Mouse (Mus musculus) MEL (cell line): ENCODE results near the gene Sf1. TPM values are rescaled to one million over a fixed set of nuclear protein-coding genes. Genes with fewer than 3 reads are reported as not detected.
A peak's percentile ranks its signal among the peaks of the same experiment; 100 is the strongest.

Experiments used
- DNase-seq: peaks from one replicate; pipeline ENCODE4 v3.0.0; 2011; ENCODE audit warnings: low read depth, low spot score
- H3K27ac ChIP-seq: 2 replicates; pipeline ENCODE4 v1.5.1; 2012; ENCODE audit warnings: low read depth, mild to moderate bottlenecking, control low read depth, low read length, moderate library complexity; ENCODE audit not compliant: control insufficient read depth
- H3K27me3 ChIP-seq, 2 experiments: fragments of 150-350 bp in 1 of 2; sonication (generic) in 1 of 2; 2 replicates each; pipeline ENCODE4 v1.6.1; 2012; ENCODE audit warnings: low read length in 2 of 2, mild to moderate bottlenecking in 2 of 2, improper control_type of control experiment in 1 of 2, moderate library complexity in 1 of 2; ENCODE audit not compliant: insufficient read depth in 2 of 2, control insufficient read depth in 1 of 2
- H3K36me3 ChIP-seq, 2 experiments: 2 replicates each; pipeline ENCODE4 v1.6.1; 2012 to 2014; ENCODE audit warnings: low read length in 2 of 2, improper control_type of control experiment in 1 of 2, inconsistent platforms in 1 of 2, mild to moderate bottlenecking in 1 of 2; ENCODE audit not compliant: insufficient read depth in 2 of 2, control insufficient read depth in 1 of 2
- H3K4me1 ChIP-seq, 2 experiments: fragments of 150-350 bp in 1 of 2; sonication (generic) in 1 of 2; 2 replicates each; pipeline ENCODE4 v1.6.1; 2012; ENCODE audit warnings: low read length in 2 of 2, improper control_type of control experiment in 1 of 2, mild to moderate bottlenecking in 1 of 2; ENCODE audit not compliant: insufficient read depth in 2 of 2, control insufficient read depth in 1 of 2
- H3K4me3 ChIP-seq, 2 experiments: fragments of 150-350 bp in 1 of 2; sonication (generic) in 1 of 2; 2 replicates each; pipeline ENCODE4 v1.5.1; 2012; ENCODE audit warnings: low read depth in 2 of 2, low read length in 2 of 2, mild to moderate bottlenecking in 2 of 2, moderate library complexity in 2 of 2, control low read depth in 1 of 2, improper control_type of control experiment in 1 of 2; ENCODE audit not compliant: control insufficient read depth in 1 of 2, insufficient read depth in 1 of 2
- H3K79me2 ChIP-seq: 2 replicates; pipeline ENCODE4 v1.6.1; 2012; ENCODE audit warnings: mild to moderate bottlenecking, low read length, moderate library complexity; ENCODE audit not compliant: control insufficient read depth, poor library complexity, insufficient read depth
- H3K9ac ChIP-seq: 2 replicates; pipeline ENCODE4 v1.6.1; 2012; ENCODE audit warnings: low read depth, mild to moderate bottlenecking, control low read depth, low read length, moderate library complexity; ENCODE audit not compliant: control insufficient read depth, poor library complexity, severe bottlenecking
- H3K9me3 ChIP-seq: fragments of 150-350 bp; sonication (generic); replicated peaks from 2 replicates; pipeline ENCODE4 v1.6.1; 2012; ENCODE audit warnings: mild to moderate bottlenecking, low read length, improper control_type of control experiment, moderate library complexity; ENCODE audit not compliant: insufficient read depth
- CHD1 ChIP-seq: IDR thresholded peaks from 2 replicates; pipeline ENCODE4 v1.6.1; 2012; ENCODE audit warnings: low read depth, mild to moderate bottlenecking, inconsistent platforms, low read length, improper control_type of control experiment
- E2F4 ChIP-seq: IDR thresholded peaks from 2 replicates; pipeline ENCODE4 v1.6.1; 2011; ENCODE audit warnings: low read depth, low read length, improper control_type of control experiment, borderline replicate concordance
- ELF1 ChIP-seq: IDR thresholded peaks from 2 replicates; pipeline ENCODE4 v1.6.1; 2014; ENCODE audit warnings: low read depth, mild to moderate bottlenecking, inconsistent platforms, low read length, improper control_type of control experiment, moderate library complexity
- ETS1 ChIP-seq: IDR thresholded peaks from 2 replicates; pipeline ENCODE4 v1.6.1; 2012; ENCODE audit warnings: low read depth, mild to moderate bottlenecking, inconsistent platforms, low read length, improper control_type of control experiment, moderate library complexity
- HCFC1 ChIP-seq: IDR thresholded peaks from 2 replicates; pipeline ENCODE4 v1.6.1; 2012; ENCODE audit warnings: low read depth, mild to moderate bottlenecking, inconsistent platforms, low read length, improper control_type of control experiment, moderate library complexity
- JUND ChIP-seq: IDR thresholded peaks from 2 replicates; pipeline ENCODE4 v1.6.1; 2011; ENCODE audit warnings: low read depth, mild to moderate bottlenecking, improper control_type of control experiment, low read length
- MAX ChIP-seq: IDR thresholded peaks from 2 replicates; pipeline ENCODE4 v1.6.1; 2011; ENCODE audit warnings: low read length, improper control_type of control experiment
- MYC ChIP-seq: IDR thresholded peaks from 2 replicates; pipeline ENCODE4 v1.6.1; 2011; ENCODE audit warnings: low read depth, mild to moderate bottlenecking, low read length, improper control_type of control experiment, moderate library complexity
- POLR2AphosphoS2 ChIP-seq: IDR thresholded peaks from 2 replicates; pipeline ENCODE4 v1.6.1; 2011; ENCODE audit warnings: low read length, improper control_type of control experiment
- POLR2AphosphoS5 ChIP-seq: IDR thresholded peaks from 2 replicates; pipeline ENCODE4 v1.6.1; 2012; ENCODE audit warnings: low read depth, borderline replicate concordance, mild to moderate bottlenecking, inconsistent platforms, low read length, moderate library complexity, mixed read lengths
- RAD21 ChIP-seq: IDR thresholded peaks from 2 replicates; pipeline ENCODE4 v1.6.1; 2011; ENCODE audit warnings: mild to moderate bottlenecking, low read depth, low read length, improper control_type of control experiment
- UBTF ChIP-seq: IDR thresholded peaks from 2 replicates; pipeline ENCODE4 v1.6.1; 2012; ENCODE audit warnings: low read depth, mild to moderate bottlenecking, inconsistent platforms, low read length, improper control_type of control experiment, moderate library complexity, borderline replicate concordance; ENCODE audit not compliant: insufficient read depth
- USF2 ChIP-seq, 2 experiments: IDR thresholded peaks; 2 replicates each; pipeline ENCODE4 v1.6.1; 2011 to 2012; ENCODE audit warnings: improper control_type of control experiment in 2 of 2, low read length in 2 of 2, borderline replicate concordance in 1 of 2, inconsistent platforms in 1 of 2, low read depth in 1 of 2, mild to moderate bottlenecking in 1 of 2; ENCODE audit not compliant: insufficient read depth in 1 of 2
- ZC3H11A ChIP-seq: IDR thresholded peaks from 2 replicates; pipeline ENCODE4 v1.6.1; 2012; ENCODE audit warnings: low read depth, mild to moderate bottlenecking, inconsistent platforms, low read length, improper control_type of control experiment
- ZNF384 ChIP-seq: IDR thresholded peaks from 2 replicates; pipeline ENCODE4 v1.6.1; 2012; ENCODE audit warnings: low read depth, mild to moderate bottlenecking, inconsistent platforms, low read length, improper control_type of control experiment
- polyA plus RNA-seq, 2 experiments: library from polyadenylated mRNA; stranded (reverse) in 1 of 2; unstranded in 1 of 2; fragments of >175 nt in 1 of 2; fragments of >200 nt in 1 of 2; gene quantifications; 2 replicates each; pipeline versions ENCODE4 v1.2.1 to v1.2.4; 2012; ENCODE audit warnings: low replicate concordance in 2 of 2, low read depth in 1 of 2; ENCODE audit not compliant: insufficient read length in 2 of 2, insufficient read depth in 1 of 2, missing spikeins in 1 of 2
- total RNA-seq: library from RNA; depleted of rRNA; stranded (reverse); fragments of 300-350 nt; gene quantifications from 2 replicates; pipeline ENCODE4 v1.2.3, GENCODE M21; 2012

Gene Sf1
- total and polyA plus RNA-seq, 3 experiments = 65.7 to 245 (median 211) TPM

DNA sequence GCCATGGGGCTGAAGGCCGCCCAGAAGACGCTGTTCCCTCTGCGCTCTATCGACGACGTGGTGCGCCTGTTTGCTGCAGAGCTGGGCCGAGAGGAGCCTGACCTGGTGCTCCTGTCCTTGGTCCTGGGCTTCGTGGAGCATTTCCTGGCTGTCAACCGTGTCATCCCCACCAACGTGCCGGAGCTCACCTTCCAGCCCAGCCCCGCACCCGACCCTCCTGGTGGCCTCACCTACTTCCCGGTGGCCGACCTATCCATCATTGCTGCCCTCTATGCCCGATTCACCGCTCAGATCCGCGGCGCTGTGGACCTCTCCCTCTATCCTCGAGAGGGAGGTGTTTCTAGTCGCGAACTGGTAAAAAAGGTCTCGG is 28.0 kb upstream of the Sf1 start:
- H3K4me1 ChIP-seq = peaks cover 3 to 18% of the 10 kb centered on the region in 2 experiments
- no peak for TF ChIP-seq USF2 (IDR thresholded peaks at IDR 0.05; ENCODE audit: borderline replicate concordance in 1 of 2, insufficient read depth in 1 of 2, low read depth in 1 of 2, low read length in 2 of 2)
- no peak for TF ChIP-seq UBTF
- no peak for TF ChIP-seq MYC
- TF ChIP-seq CHD1 = no peak
- no peak for TF ChIP-seq POLR2AphosphoS5
- TF ChIP-seq ZNF384 = no peak
- no peak for TF ChIP-seq JUND
- TF ChIP-seq, all 39 proteins: peak for 0
- Histone ChIP-seq H3K79me2 (peaks cover 14% of the 10 kb centered on the region), H3K27ac (no peak overlapping the region), H3K9me3 (no peaks in the 10 kb centered on the region), H3K27me3 (no peaks in the 10 kb centered on the region), H3K36me3 (peaks cover 0 to 13% of the 10 kb centered on the region in 2 experiments; a peak in 2 of 4 replicates), H3K9ac (peak overlapping the region; percentile 81), H3K4me3 (peak overlapping the region; percentile 57 to 72)
- peak; percentile 51 for DNase-seq

DNA sequence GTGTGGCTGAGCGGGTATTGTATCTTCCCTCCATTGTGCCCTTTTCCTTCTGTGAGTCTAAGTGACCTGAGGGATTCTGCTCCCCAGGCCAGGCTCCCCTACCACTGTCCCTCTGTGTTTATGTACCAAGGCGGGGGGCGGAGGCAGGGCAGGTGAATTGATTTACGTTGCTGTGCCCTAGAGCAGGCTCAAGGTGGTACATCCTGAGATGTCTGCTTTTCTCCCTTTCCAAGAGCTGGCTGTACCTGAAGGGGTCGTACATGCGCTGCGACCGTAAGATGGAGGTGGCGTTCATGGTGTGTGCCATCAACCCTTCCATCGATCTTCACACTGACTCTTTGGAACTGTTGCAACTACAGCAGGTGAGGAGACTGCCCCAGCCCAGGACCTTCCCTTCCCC is 26.6 kb upstream of the Sf1 start:
- peaks cover 0 to 13% of the 10 kb centered on the region in 2 experiments; a peak in 2 of 4 replicates for H3K36me3 ChIP-seq
- H3K4me1 ChIP-seq = peaks cover 3 to 25% of the 10 kb centered on the region in 2 experiments
- no peak for DNase-seq
- H3K79me2 ChIP-seq = peaks cover 14% of the 10 kb centered on the region
- TF ChIP-seq MAX = no peak
- TF ChIP-seq E2F4 = no peak
- TF ChIP-seq RAD21 = no peak
- no peak for TF ChIP-seq MYC
- TF ChIP-seq USF2 (IDR thresholded peaks at IDR 0.05; ENCODE audit: borderline replicate concordance in 1 of 2, insufficient read depth in 1 of 2, low read depth in 1 of 2, low read length in 2 of 2) = no peak
- TF ChIP-seq ZNF384 = no peak
- H3K27ac ChIP-seq = no peak overlapping the region
- H3K4me3 ChIP-seq = no peak overlapping the region
- H3K27me3 ChIP-seq = no peaks in the 10 kb centered on the region
- H3K9ac ChIP-seq = no peak overlapping the region
- no peaks in the 10 kb centered on the region for H3K9me3 ChIP-seq

DNA sequence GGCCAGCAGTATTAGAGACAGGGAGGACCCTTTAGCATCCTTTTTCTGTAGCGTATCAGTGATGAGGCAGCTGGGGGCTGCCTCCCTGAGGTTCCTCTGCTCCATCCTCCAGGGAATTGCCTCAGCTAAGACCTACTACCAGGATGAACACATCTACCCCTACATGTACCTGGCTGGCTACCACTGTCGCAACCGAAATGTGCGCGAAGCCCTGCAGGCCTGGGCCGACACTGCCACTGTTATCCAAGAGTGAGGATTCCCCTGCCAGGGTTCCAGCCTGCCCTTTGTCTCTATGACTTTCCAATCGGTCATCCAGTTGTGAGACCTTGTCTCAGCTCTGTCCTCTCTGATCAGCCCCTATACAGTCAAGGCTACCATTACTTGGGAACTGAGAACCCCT is 25.3 kb upstream of the Sf1 start:
- Histone ChIP-seq H3K9me3 (no peaks in the 10 kb centered on the region), H3K9ac (no peak overlapping the region), H3K27ac (no peak overlapping the region), H3K4me1 (peaks cover 3 to 25% of the 10 kb centered on the region in 2 experiments), H3K27me3 (no peaks in the 10 kb centered on the region), H3K4me3 (no peak overlapping the region), H3K79me2 (peaks cover 14% of the 10 kb centered on the region), H3K36me3 (peaks cover 0 to 13% of the 10 kb centered on the region in 2 experiments; a peak in 2 of 4 replicates)
- DNase-seq = no peak
- no peak for TF ChIP-seq E2F4
- no peak for TF ChIP-seq ETS1
- TF ChIP-seq HCFC1 = no peak
- no peak for TF ChIP-seq ZC3H11A
- TF ChIP-seq POLR2AphosphoS2 = no peak
- no peak for TF ChIP-seq JUND
- no peak for TF ChIP-seq ELF1
